Mouse (Mus musculus): ENCODE measurements around the gene Dnajc8. TPM values are rescaled to one million over a fixed set of nuclear protein-coding genes. Genes with fewer than 3 reads are reported as not detected.

Dnajc8 gene
- 100 to 1,000 TPM; 293 to 317 TPM for polyA plus RNA-seq (2017; shearing (Covaris generic))

DNA sequence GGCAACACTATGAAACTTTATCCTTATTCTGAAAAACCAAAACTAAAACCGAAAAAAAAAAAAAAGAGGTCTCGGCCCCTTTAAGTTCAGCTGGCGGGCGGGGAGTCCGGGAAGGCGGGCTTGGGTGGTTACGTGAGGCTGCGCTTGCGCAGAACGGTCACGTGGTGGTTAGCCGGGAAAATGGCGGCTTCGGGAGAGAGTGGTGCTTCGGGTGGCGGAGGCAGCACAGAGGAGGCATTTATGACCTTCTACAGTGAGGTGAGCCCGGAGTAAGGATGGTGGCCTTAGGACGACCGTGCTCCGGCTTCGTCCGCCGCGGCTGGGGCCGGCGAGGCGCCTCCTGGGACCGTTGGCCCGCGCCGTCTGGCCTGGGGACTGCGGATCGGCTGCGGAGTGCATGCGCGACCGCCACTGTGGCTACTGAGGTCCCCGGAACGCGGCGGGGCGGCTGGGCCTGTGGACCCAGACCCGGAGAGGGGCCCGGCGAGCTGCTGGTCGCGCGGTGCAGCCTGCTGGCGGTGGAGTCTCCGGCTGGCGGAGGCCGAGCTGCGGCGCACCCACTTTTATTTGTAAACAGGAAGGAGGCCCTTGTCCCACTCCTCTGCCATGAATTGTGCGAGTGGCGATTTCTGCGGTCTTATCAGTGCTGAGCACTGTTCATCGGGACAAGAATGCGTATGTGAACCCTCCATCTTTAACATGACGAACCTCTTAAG lies at the start of gene Dnajc8:
Gene Dnajc8, plus strand, starts transcription at position 145 of the 716 bp plus-strand sequence.
- peak; percentile 65 for ATAC-seq

DNA sequence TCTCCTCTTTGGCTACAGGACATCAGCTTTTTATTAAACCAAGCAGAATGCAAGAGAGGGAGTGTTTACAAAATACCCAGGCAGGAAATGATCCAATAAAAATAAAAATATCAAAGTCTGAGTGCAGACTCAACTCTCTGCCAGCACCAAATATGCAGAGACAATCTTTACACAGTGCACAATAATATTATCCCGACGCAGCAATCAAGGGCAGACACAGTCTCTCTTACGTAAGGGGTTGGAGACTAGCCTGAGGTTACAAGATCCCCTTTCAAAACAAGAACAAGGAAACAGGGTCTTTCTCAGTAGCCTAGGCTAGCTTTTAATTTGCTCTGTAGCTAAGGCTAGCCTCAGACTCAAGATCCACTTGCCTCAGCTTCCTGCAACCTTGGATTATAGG lies 46.8 kb upstream of the Dnajc8 start:
- no peak for ATAC-seq

DNA sequence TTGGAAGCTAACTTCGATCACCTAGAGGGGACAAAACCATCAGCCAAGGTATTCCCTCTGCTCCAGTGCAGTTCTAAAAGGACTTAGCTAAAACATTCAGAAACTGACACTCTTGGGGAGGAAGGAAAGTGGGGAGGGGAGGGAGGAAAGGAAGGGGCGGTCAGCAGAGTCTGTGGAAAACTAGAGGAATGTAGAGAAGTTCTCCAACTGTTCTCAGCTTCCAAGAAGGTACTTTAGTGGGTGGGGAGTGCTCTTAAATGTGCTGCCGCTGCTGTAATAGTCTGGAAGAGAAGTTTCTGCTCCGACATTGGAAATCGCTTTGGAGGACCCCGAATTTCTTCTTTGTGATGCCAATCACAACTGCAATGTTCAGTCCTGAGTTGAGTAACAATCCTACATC lies 46.4 kb upstream of the Dnajc8 start:
- ATAC-seq, result no peak

DNA sequence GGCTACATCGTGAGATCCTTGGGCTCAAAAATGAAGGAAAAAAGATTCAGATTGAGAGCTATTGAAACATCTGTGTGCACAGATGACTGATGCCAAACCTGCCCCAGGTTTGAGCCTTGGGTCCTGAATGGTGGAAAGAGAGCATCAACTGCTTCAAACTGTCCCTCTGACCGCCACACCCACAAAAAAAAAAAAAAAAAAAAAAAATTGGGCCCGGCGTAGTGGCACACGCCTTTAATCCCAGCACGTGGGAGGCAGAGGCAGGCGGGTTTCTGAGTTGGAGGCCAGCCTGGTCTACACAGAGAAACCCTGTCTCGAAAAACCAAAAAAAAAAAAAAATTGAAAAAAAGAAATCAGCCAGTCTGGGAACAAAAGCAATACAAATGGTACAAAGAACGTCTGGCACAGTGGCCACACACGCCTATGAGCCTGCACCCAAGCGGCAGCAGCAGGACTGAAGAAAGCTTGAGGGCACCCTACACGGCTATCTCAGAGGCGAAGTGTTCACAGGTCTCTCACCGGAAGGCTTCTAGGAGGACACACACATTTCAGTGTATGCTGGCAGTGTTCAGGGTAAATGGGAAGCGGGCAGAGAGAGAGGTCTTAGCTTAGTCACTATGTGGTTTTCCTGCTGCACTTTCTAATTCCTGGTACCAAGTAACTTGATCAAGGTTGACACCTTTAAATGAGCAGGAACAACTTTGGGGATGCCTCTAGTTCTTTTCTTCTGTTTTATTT lies 44.9 kb upstream of the Dnajc8 start:
- no peak for ATAC-seq

DNA sequence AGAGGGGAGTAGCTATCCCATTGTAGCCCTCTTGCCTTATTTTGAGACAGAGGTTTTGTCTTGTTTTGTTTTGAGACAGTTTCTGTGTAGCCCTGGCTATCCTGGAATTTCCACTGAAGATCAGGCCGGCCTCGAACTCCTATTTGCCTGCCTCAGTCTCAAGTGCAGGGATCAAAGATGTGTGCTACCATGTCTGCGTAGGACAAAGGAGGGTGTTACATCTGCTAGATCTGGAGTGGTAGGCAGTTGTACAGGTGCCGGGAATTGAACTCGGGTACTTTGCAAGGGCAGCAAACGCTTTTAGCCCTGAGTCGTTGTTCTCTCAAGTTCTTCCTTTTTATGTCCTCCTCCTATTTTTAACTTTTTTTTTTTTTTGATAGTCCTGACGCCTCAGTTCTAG lies 44.3 kb upstream of the Dnajc8 start:
- no peak for ATAC-seq

DNA sequence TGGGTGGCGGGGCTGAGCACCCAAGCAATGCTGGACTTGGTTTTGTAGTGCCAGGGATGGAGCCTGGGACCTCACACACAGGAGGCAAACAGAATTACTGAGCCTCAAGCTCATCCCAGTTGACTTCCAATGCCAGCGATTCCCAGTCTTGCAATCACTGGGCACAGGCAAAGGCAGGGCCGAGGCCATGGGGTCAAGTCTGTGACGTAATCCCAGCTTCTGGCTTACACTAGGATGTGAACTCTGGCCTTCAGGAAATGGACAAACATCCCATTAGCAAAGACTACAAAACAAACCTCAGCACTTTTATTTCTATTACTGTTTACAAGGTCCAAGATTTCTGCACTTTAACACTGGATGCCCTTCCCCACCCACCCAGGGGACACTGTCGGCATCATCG lies 43.6 kb upstream of the Dnajc8 start:
- no peak for ATAC-seq

DNA sequence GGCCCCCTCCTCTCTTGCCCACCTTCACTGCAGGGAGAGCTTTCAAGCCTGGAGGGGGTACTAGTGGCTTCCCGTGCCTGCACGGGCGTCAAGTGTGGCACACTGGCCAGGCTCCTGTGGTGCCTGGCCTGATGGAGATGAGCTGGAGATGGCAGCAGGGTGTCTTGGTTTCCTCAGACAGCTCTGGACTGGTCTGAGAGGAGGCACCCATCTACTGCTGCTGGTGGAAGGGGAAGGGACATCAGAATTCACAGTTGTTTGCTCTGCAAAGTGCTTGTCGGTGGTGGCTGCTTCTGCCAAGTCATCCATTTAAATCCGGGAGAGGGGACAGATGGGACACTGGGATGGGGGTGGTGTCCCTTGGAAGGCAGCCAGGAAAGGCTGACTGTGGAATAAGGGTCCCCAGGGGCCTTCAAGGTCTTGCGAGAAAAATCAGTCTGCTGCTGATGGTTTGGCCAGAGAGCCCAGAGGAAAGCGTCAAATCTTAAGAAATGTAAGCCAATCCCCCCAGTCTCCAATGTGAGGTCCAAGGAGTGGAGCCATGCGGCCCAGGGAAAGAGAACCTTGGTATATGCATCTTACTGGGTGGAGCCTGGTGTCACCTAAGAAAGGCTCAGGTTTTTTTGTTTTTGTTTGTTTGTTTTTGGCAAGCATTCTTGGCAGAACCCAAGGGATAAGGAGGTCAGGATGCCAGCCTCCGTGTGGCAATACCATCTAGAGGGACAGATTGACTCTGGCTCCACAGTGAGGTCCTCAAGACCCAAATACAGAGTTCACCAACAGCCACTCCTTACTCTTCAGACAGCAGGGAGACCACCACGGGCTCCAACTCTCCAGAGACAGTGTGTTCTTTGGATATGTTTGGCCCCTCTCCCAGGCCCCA lies 42.9 kb upstream of the Dnajc8 start:
- ATAC-seq, result no peak

DNA sequence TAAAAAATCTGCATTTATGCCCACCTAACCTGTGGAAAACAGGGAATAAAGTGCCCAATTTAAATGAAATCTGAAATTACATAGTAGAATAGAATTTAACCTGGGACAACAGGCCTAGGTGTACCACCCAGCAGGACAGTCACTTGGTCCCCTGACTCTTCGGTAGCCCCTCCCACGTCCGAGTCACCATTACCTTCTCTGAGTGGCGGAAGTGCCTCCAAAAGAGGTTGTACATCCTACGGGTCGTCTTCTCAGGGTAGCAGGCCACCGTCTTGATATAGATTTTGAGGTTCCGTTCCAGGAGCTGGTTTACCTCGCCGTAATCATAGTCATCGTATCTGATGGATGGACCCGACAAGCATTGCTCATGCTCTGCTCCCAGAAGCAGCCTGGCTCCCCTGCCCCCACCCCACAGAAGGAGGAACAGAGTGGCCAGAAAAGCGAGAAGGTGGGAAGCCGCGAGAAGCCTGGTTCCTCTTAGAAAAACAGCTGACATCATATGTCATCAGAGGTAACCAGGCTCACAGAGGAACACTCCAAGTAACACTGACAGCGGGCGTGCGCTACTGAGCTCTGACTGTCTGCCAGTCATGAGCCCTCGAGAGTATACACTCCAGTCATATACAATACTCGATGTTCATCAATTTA lies 41.0 kb upstream of the Dnajc8 start:
- no peak for ATAC-seq

DNA sequence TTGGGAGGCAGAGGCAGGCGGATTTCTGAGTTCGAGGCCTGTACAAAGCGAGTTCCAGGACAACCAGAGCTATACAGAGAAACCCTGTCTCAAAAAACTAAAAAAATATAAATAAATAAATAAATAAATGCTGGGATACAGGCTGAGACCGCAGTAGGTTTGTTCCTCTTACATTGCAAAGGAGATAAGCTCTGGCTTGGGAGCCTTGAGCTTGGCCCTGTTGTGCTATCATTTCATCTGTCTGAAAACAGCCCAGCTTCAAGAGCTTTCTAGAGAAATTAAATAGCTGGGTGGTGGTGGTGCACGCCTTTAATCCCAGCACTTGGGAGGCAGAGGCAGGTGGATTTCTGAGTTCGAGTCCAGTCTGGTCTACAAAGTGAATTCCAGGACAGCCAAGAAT lies 33.7 kb upstream of the Dnajc8 start:
- ATAC-seq, result no peak

DNA sequence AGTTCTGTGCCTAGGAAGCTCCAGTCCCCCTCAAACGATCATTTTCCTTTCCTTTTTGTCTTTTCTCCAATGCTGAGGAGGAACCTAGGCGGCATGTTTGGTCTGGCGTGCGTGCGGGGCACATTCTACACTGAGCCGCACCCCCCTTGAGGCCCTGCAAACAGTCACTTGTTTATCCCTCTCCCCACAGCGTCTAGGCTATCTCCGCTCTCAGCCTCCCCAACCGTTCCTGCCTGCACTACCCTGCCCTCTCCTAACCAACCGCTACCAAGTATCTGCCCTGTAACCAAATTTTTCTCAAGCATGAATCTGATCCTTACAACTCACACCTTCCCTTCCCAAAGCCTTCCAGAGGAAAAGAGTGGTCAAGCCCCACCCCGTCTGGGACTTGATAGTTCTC lies 32.0 kb upstream of the Dnajc8 start:
- ATAC-seq, result no peak

DNA sequence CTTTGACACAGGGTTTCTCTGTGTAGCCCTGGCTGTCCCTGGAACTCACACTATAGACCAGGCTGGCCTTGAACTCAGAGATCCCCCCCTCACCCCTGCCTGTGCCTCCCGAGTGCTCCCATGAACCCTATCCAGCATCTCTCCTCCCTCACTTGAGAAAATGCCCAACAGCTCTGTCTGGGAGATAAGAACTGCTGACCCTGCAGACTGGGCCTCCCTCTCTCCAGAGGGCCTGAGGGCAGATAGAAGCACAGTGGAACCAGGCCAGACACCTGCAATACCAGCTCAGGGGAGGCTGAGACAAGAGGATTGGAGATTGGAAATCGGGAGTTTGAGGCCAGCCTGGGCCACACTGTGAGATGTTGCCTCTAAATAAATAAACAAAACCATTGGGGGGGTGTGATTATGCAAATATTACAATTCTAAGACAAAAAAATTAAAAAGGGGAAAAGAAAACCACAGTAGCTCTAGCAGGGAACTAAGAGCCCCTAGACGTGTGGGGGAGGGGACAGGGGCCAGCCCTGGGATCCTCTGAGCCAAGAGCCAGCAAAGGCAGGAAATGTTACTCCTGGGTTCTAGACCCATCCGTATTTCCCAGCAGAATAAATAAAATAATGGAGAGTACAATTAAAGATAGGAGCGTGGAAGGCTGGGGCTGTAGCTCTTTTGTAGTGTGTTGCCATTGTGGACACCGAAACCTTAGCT lies 30.2 kb upstream of the Dnajc8 start:
- no peak for ATAC-seq

DNA sequence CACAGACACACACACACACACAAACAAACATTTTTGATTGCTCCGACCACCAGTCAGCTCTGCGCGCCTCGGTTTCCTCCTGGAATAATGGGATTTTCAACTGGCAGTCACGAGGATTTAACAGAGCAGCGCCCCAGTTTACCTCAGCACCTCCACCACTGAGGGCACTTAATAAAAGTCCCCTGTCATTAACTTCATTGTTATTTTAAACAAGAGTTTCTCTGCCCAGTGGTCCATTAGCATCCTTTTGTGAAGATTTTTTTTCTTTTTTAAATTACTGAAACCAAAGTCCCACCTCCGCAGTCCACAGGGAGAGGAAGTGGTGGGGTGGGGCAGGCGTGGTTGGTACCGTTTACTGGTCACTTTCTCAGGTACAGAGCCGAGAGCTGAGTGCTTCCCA lies 29.6 kb upstream of the Dnajc8 start:
- ATAC-seq, result no peak

DNA sequence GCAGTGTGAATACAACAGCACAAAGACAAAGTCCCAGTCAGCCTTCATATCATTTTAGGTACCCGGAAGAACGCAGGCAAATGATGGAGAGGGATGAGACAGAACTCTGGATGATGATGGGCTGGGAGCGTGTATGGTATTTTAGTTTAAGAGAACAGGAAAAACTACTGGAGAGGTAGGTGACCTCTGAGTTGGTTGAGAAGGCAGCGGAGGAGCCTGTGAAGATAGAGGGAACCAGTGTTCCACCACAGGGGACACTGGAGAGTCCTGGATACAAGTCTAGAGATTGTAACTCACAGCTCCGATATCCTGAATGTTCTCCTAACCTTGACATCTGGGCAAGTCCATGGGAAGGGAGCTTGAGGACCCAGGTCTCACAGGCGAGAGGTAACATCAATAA lies 29.1 kb upstream of the Dnajc8 start:
- ATAC-seq, result no peak

DNA sequence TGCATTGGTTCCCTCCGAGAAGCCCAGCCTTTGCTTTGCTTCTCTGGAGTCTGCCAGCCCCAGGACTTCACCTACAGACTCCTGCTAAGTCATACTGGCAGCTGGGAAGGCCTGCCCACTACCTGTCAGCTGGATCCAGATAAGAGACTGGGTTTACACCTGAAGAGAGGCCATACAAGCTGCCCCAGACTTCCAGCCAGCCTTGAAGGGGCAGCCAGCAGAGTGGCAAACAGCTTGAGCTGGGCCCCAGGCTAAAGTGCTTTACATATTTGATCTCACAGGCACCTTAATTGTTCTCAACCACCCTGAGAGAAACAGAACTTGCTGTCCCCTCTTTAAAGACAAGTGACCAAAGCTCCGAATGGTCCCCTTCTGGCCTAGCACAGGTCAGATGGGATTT lies 28.1 kb upstream of the Dnajc8 start:
- no peak for ATAC-seq

DNA sequence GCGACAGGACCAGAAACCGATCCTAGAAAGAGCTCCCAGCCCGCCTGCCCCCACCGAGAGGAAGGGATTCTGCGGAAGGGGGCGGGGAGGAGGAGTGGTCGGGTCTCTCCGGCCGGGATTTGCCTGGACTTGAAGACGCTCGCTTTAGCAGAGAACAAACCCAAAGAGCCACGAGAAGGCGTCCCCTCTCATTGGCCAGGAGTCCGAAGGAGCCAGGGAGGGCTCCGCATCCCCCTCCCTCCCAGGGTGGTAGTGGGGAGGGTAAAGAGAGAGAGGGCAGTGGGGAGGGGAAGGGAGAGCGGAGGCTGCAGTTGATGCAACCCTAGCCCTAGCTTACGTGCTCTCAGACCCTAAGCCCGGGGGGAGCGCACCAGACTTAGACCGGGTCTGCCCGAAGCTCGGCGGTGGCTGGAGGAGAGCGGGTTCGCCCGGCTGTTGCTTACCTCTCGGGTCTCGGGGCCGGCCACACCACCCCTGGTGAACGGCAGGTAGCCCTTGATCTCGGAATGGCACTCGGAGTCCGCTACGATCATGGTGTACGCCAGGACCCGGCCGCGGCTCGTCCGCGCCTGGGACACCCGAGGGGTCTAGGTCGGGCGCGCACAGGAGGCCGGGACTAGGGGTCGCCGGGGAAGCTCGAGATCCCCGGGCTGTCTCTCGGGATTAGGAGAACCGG lies 25.6 kb upstream of the Dnajc8 start:
- ATAC-seq, result peak; percentile 9

DNA sequence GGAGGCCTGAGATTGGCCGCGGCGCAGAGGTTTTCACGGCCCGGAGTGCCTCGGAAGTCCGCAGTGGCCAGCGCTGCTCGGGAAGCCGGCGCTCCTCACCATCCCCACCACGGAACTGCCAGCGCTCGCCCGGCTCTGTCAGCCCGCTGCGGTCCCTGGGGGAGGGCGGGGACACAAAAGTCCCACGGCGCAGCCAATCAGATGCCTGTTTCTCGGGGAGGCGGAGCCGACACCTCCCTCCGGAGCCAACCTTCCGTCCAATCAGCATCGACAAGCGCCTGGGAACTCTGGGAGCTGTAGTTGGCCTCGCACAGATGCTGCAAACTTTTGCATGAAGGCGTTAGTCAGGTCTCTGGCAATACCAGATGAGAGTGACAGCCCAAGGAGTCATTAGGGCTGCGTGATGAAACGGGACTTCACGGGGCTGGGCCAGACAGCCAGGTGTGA lies 25.0 kb upstream of the Dnajc8 start, which contains the start of gene Sesn2:
Gene Sesn2, minus strand, starts transcription at position 150 of the 447 bp plus-strand sequence.
- peak; percentile 90 for ATAC-seq

DNA sequence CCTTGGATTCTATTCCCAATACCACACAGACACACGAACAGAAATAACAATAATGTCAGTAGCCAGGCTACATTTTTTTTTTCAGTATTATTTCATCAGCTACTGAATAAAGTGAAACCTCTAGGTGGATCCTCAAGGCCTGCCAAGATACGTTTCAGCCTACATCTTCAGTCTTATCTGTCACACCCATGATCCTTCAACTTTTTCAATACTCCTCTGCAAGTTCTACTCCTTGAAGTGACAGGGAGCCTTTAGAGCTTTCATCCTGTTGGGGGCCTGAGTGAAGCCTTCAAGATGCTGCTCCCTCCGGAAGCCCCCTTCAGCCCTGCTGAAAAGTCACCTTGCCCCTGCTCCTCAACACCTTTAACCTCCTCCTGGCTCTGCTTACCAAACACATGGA lies 23.3 kb upstream of the Dnajc8 start:
- ATAC-seq, result no peak

DNA sequence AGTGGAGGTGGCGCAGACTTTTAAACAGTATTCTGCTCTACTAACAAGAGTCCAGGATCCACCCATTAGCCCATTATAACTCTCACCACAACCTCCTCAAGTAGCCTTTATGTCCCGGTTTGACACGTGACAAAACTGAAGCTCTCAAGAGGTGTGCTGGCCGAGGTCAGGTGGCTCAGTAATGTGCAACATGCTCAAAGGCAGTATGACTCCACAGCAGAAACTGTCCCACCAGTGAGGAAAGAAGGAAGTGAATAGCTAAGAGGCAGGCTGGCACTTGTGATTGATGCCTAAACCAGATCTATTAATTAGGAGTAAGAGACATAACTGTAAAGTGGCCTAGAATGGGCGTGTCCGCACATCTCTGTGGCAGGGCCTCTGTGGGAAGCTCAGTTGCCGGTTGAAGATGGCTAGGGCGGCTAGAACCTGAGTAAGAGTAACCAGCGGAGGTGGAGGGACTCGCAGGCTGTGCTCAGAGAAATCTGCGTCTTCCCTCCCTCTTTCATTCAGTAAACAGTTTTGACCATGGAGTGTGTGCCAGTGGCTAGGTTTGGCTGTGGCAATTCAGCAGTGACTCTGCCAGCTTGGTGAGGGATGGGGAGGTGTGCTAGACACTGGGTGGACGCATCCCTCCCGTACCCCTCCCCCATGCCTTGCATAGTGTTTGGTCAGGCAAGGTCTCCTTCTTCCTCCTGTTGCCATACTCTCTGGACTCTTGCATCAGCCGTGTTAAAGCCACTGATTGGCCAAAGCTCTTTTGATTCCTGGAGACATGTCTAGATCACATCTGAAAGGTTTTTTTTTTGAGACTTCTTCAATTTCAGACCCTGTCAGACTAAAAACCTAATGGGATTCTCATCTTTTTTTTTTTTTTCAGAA lies 21.7 kb upstream of the Dnajc8 start:
- no peak for ATAC-seq

DNA sequence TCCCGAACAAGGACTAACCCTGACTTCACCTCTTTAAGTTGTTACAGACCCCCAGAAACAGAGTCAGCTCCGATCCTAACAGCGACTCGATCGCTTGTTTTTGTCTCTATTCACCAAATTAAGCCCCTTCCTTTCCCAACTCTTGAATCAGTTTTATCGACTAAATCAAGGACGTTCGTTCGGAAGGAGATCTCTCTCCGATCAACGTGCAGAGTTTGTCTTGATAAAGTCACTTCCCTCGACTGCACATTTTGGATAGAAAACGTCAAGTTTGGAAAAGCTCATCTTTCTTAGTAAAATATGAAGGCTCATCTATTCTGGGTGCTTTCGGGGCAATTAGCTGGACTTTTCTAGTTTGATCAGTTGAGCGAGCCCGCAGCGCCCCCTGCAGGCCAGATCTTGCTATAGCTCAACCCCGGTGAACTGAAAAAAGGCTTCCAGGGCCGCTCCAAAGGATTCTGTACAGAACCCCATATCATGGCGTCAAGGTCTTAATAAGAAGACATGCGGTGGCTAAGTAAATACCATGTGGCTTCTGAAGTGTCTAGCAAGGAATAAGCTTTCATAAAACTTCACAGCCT lies 20.7 kb upstream of the Dnajc8 start:
- ATAC-seq, result no peak
